Mouse (Mus musculus): ENCODE results near the gene Esx1.
A peak's percentile ranks its signal among the peaks of the same experiment; 100 is the strongest.

The Esx1 gene

GRCm38 (mm10) chrX:137121718-137122117 is at the start of gene Esx1:
TSS of gene Esx1 (minus strand) at chrX:137122083.
- DNase-seq (ENCODE audit: low read depth, low spot score) = no peak

- DNase-seq (ENCODE audit: low read depth, low spot score) = peak; percentile 63
Measured at GRCm38 (mm10) chrX:137170021-137170420, 48.1 kb upstream of the Esx1 start.

DNA sequence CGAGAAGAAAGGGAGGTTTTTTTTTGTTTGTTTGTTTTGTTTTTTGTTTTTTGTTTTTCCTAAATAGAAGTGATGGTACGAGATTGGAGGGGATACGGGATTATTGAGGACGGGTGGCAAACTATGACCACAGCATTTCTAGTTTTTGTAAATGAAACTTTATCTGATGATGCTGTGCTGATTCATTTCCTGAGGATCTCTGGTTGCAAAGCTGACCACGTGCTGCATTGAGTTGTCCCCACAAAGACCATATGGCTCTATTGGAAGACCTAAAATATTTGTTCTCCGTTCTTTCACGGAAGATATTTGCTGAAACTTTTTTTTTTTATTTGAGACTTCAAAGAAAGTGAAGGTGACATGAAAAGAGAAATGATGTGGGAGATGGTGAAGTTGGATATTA is 45.8 kb upstream of the Esx1 start:
- DNase-seq (ENCODE audit: low read depth, low spot score) = no peak

GRCm38 (mm10) chrX:137165621-137166020 is 43.7 kb upstream of the Esx1 start:
- no peak for DNase-seq (ENCODE audit: low read depth, low spot score)

GRCm38 (mm10) chrX:137162700-137163099 is 40.8 kb upstream of the Esx1 start:
- no peak for DNase-seq (ENCODE audit: low read depth, low spot score)

- DNase-seq (ENCODE audit: low read depth, low spot score) = no peak
Measured at GRCm38 (mm10) chrX:137160971-137161370, 39.1 kb upstream of the Esx1 start.

DNA sequence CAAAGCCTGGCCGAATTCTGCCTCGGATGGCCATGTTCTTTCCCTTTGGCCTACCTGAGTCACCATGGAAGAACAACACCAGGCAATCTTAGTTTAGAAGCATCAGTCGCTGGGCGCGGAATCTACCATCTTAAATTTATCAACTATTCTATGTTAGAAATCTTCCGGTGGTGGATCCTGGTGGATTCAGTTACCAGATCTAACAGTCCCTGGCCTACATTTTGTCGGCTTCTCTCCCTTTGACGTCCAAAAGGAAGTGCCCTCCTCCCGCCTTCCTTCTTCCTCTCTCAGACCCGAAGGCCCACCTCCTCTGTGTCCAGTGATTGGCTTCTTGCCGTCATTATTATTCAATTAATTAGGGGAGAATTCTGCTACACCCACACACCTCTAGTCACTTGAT is 27.2 kb upstream of the Esx1 start:
- DNase-seq (ENCODE audit: low read depth, low spot score) = no peak

DNA sequence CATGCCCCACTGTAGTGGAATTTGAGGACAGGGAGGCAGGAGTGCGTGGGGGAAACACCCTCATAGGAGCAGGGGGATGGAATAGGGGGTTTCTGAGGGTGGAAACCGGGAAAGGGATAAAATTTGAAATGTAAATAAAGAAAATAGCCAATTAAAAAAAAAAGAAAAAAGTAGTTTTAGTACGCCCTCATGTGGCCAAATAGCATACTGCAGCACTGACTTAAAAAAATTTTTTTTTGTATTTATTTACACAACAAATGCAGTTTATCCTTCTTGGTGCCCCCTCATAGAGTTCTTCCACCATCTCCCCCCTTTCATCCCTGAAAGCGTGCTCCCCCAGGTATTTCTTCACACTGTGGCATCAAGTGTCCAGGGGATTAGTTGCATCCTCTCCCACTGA is 22.8 kb upstream of the Esx1 start:
- DNase-seq (ENCODE audit: low read depth, low spot score) = no peak

GRCm38 (mm10) chrX:137143726-137144125 is 21.8 kb upstream of the Esx1 start:
- DNase-seq (ENCODE audit: low read depth, low spot score) = no peak

- peak; percentile 67 for DNase-seq (ENCODE audit: low read depth, low spot score)
Measured at GRCm38 (mm10) chrX:137142546-137142945, 20.7 kb upstream of the Esx1 start.

GRCm38 (mm10) chrX:137141669-137142068 is 19.8 kb upstream of the Esx1 start:
- DNase-seq (ENCODE audit: low read depth, low spot score) = peak; percentile 75

- no peak for DNase-seq (ENCODE audit: low read depth, low spot score)
Measured at GRCm38 (mm10) chrX:137127542-137127941, 5.7 kb upstream of the Esx1 start.

DNA sequence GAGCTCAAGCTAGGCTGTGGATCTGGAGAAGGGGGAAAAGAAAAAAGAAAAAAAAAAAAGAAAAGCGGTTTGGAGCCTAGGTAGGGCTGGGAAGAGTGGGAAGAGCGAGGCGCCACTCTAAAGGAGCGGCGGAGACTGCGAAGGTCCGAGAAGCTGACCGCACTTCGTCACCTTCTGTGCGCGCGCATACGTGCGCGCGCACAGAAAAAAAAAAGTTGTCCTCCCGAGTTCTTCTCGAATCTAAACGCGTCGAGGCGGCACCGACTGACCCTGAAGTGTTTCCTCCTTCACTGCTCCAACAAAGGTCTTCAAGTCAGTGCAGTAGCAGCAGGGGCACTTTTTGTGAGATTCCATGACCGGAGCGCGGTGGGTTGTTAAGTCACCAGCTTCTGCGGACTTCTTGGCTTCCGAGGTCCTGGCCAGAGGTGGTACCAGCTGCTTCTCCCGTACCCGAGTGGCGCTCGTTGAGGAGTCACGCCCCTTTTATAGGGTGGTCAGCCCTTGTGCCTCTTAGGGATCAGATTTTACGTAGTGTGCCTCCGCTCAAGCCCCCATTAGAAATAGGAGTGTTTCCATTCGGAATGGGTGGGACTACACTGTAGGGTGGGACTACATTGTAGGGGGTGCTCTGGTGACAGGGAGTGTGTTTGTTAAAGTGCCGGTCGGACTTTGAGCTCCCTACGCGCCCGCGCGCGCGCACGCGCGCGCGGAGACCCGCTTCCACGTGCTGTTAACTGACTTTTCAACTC is 2.0 kb downstream of the Esx1 start:
- DNase-seq (ENCODE audit: low read depth, low spot score) = peak; percentile 54

GRCm38 (mm10) chrX:137118097-137118746 is 3.7 kb downstream of the Esx1 start:
- DNase-seq (ENCODE audit: low read depth, low spot score) = peak; percentile 89

DNA sequence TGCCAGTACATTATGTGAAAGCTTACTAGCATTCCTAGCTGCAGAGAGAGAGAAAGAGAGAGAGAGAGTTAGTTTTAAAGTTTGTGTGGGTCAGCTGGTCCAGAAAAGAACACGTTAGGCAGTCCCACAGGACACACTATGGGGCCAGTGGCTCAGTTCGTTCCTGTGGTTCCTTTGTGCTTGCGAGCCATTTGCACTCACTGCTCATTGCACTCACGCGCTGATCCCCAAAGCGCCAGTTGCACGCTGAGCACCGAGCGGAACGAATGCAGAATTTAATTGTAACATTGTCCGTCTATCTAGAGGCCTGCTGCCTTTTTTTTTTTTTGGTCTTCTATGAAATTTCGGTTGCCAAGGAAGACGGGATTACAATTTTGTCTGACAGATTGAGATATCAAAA is 15.4 kb downstream of the Esx1 start:
- no peak for DNase-seq (ENCODE audit: low read depth, low spot score)

GRCm38 (mm10) chrX:137104531-137104930 is 17.4 kb downstream of the Esx1 start:
- no peak for DNase-seq (ENCODE audit: low read depth, low spot score)

Measured in ZHBTc4 (cell line).